Mouse (Mus musculus): ENCODE data around the gene Abcf1. TPM values are rescaled to one million over a fixed set of nuclear protein-coding genes. Genes with fewer than 3 reads are reported as not detected.

Gene Abcf1
- 63.5 TPM for polyA plus RNA-seq (2014; fragmentation: Illumina TruSeq; extraction: RNeasy Lipid Tissue Mini Kit (QIAGEN cat#74804))

DNA sequence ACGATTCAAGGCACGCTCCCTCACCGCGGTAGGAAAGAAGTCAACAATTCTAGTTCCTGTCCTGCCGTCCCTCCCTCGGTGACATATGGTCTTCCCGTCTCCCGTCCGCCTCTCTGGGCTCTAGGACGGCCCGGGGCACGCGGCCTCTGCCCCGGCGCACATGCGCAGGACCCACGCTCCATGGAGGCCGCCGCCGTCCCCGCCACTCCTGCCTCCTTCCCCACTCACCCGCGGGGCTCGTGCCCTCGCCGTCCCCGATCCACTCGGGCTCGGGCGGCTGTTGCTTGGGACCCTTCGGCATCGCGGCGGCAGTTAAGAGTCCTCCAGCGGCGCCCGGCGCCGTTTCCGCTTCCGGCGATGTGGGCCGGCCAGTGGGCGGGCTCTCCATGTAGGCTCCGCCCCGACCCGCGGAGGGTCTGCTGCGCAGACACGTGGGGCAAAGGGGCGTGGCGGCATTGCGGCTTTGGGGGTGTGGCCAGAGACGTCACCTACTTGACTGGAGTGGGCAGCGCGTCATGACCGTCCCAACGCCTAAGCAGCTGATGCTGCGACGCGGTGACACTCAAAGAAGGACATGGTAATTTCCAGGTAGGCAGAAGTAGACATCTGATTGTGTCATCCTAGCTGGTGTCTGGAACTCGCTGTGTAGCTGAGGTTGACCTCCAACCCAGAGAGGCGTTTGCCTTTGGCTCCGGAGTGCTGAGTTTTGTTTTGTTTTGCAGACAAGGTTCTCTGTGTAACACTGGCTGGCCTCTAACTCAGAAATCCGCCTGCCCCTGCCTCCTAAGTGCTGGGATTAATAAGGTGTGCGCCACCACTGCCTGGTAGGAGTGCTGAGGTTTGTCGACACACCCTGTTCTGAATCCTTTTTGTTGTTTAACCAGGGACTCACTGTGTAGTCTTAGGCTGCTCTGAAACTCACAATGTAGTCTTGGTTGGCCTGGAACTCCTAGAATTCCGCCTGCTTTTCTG is at the start of gene Abcf1:
Abcf1 (minus strand) TSS at position 344 of the 972 bp plus-strand sequence.

DNA sequence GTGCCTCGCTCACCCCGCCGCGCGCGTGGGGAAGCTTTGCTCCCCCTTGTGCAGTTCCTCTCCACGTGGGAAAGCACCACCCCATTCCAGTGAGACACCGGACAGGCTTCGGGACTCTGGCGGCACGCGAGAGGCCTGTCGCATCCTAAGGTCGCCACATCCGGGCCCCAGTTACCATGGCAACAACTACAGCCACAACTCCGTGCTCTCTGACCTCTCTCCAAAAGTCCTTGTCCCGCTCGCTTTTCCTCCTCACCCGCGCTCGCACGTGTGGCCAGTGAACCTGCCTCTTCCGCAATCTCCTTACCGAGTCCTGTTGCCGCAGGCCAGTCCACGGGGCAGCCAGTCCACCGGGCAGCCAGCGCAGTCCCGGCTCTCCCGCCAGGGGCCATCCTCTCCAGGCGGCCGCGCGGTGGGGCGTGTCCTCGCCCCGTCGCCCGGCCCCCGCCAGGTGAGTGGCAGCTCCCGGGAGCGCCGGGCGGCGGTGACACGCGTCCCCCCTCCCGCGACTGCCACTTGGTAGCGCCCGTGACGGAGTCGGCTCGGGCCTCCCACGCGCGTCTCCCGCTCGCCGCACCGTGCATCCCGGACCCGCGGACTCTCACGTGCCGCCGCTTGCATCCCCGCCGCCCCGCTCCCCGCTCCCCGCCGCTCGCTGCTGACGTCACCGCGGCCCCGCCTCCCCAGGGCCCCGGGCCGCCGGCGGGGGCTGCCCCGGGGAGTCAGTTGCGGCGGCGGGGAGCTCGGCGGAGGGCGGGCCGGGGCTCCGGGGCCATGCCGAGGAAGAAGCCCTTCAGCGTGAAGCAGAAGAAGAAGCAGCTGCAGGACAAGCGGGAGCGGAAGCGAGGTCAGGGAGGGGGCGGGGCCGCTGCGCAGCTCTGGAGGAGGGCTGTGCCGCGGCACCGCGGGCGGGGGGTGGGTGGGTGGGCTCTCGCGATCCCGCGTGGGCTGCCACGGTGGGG is 10.1 kb upstream of the Abcf1 start, which contains the start of the genes Gnl1 and Prr3:
Gnl1 (plus strand) TSS at position 451 of the 962 bp plus-strand sequence.
Prr3 (minus strand) TSS at position 836 of the 962 bp plus-strand sequence.

DNA sequence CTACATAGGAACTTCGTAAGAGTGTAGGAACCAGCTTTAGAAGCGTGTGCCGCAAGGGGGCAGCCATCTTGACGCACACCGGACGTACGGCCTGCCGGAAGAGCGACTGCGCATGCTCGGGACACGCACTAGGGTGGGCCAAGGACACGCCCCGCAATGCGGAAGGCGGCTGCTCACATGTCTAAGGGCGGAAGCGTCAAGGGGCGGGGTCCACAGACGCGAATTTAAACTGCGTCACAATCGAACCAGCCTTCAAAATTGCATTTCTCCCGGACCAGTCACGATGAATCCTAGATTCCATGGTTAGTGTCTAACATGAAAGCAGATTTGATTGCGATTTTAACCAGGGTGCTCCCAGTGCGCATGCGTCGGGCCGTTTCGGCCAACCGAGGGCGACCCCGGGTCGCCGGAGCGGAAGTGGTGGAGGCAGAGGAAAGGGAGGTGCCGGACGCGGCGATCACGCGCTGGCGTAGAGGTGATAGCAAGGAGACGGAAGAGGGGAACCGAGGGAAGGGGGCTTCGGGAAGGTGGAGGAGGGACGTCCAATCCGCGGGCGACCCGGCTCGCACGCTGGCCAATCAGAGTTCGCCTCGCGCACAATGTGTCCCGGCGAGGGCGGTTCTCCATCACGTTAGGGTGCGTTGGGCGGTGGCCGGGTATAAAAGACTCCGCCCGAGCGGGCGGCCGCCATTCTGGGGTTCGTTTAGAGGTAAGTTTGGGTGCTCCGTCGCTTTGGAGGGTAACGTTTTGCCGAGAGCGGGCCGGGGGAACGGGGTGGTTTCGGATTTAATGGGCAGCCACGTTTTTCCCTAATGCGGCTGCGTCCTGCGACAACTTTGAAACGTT is 53.0 kb downstream of the Abcf1 start, which contains the start of the genes Mrps18b and Ppp1r10:
Mrps18b (minus strand) TSS at position 93 of the 846 bp plus-strand sequence.
Ppp1r10 (plus strand) TSS at position 138 of the 846 bp plus-strand sequence.

DNA sequence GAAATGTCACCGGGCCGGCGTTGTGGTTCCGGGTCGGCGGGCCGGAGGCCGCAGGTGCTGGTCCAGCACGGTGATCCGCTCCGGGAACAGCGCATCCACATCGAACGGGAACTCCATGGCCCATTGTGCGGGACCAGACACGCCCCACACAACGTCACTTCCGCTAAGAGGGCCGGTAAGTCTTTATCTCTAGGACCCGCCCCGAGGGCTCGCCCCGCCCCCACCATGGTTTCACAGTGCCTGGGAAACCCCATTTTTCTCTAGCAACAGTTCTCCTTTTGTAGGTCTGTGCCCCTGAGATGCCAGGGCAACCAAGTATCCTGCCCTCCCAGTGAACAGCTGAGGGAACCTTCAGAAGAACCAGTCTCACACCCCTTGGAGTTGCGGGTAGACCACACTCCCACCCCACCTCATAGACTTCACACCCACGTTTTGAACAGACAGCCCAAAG is 59.6 kb downstream of the Abcf1 start, which contains the start of gene Atat1:
Atat1 (minus strand) TSS at position 157 of the 451 bp plus-strand sequence.

Other genes with a start within 250 kb of the Abcf1 start
- gene Ier3, start 148.1 kb downstream of the Abcf1 start, polyA plus RNA-seq (2014; fragmentation: Illumina TruSeq; extraction: RNeasy Lipid Tissue Mini Kit (QIAGEN cat#74804)), result 7.2 TPM
- 6.8 TPM for gene Flot1, start 146.5 kb downstream of the Abcf1 start, polyA plus RNA-seq (2014; fragmentation: Illumina TruSeq; extraction: RNeasy Lipid Tissue Mini Kit (QIAGEN cat#74804))
- 165 TPM for gene Tubb5, start 131.5 kb downstream of the Abcf1 start, polyA plus RNA-seq (2014; fragmentation: Illumina TruSeq; extraction: RNeasy Lipid Tissue Mini Kit (QIAGEN cat#74804))
- gene Mdc1, start 128.2 kb downstream of the Abcf1 start, polyA plus RNA-seq (2014; fragmentation: Illumina TruSeq; extraction: RNeasy Lipid Tissue Mini Kit (QIAGEN cat#74804)), result 27.0 TPM
- 4.5 TPM for gene Nrm, start 108.4 kb downstream of the Abcf1 start, polyA plus RNA-seq (2014; fragmentation: Illumina TruSeq; extraction: RNeasy Lipid Tissue Mini Kit (QIAGEN cat#74804))
- gene Ppp1r18, start 104.2 kb downstream of the Abcf1 start, polyA plus RNA-seq (2014; fragmentation: Illumina TruSeq; extraction: RNeasy Lipid Tissue Mini Kit (QIAGEN cat#74804)), result 2.1 TPM
- gene Dhx16, start 89.9 kb downstream of the Abcf1 start, polyA plus RNA-seq (2014; fragmentation: Illumina TruSeq; extraction: RNeasy Lipid Tissue Mini Kit (QIAGEN cat#74804)), result 17.6 TPM
- 11.3 TPM for gene 2310061I04Rik, start 72.3 kb downstream of the Abcf1 start, polyA plus RNA-seq (2014; fragmentation: Illumina TruSeq; extraction: RNeasy Lipid Tissue Mini Kit (QIAGEN cat#74804))
- 8.8 TPM for gene Atat1, start 59.7 kb downstream of the Abcf1 start, polyA plus RNA-seq (2014; fragmentation: Illumina TruSeq; extraction: RNeasy Lipid Tissue Mini Kit (QIAGEN cat#74804))
- 14.5 TPM for gene Mrps18b, start 53.4 kb downstream of the Abcf1 start, polyA plus RNA-seq (2014; fragmentation: Illumina TruSeq; extraction: RNeasy Lipid Tissue Mini Kit (QIAGEN cat#74804))
- 47.7 TPM for gene Ppp1r10, start 53.3 kb downstream of the Abcf1 start, polyA plus RNA-seq (2014; fragmentation: Illumina TruSeq; extraction: RNeasy Lipid Tissue Mini Kit (QIAGEN cat#74804))
- gene Gnl1, start 10.1 kb upstream of the Abcf1 start, polyA plus RNA-seq (2014; fragmentation: Illumina TruSeq; extraction: RNeasy Lipid Tissue Mini Kit (QIAGEN cat#74804)), result 1.6 TPM
- 4.4 TPM for gene Prr3, start 10.5 kb upstream of the Abcf1 start, polyA plus RNA-seq (2014; fragmentation: Illumina TruSeq; extraction: RNeasy Lipid Tissue Mini Kit (QIAGEN cat#74804))
- 2.5 TPM for gene H2-T24, start 50.8 kb upstream of the Abcf1 start, polyA plus RNA-seq (2014; fragmentation: Illumina TruSeq; extraction: RNeasy Lipid Tissue Mini Kit (QIAGEN cat#74804))
- 2.5 TPM for gene H2-T23, start 63.1 kb upstream of the Abcf1 start, polyA plus RNA-seq (2014; fragmentation: Illumina TruSeq; extraction: RNeasy Lipid Tissue Mini Kit (QIAGEN cat#74804))
- 8.8 TPM for gene H2-T22, start 73.0 kb upstream of the Abcf1 start, polyA plus RNA-seq (2014; fragmentation: Illumina TruSeq; extraction: RNeasy Lipid Tissue Mini Kit (QIAGEN cat#74804))
- gene Gm6034, start 73.2 kb upstream of the Abcf1 start, polyA plus RNA-seq (2014; fragmentation: Illumina TruSeq; extraction: RNeasy Lipid Tissue Mini Kit (QIAGEN cat#74804)), result not detected
- gene Gm11127, start 88.6 kb upstream of the Abcf1 start, polyA plus RNA-seq (2014; fragmentation: Illumina TruSeq; extraction: RNeasy Lipid Tissue Mini Kit (QIAGEN cat#74804)), result not detected
- not detected for gene Gm19684, start 151.9 kb upstream of the Abcf1 start, polyA plus RNA-seq (2014; fragmentation: Illumina TruSeq; extraction: RNeasy Lipid Tissue Mini Kit (QIAGEN cat#74804))
- gene Gm7030, start 159.7 kb upstream of the Abcf1 start, polyA plus RNA-seq (2014; fragmentation: Illumina TruSeq; extraction: RNeasy Lipid Tissue Mini Kit (QIAGEN cat#74804)), result not detected
- not detected for gene Gm8909, start 198.8 kb upstream of the Abcf1 start, polyA plus RNA-seq (2014; fragmentation: Illumina TruSeq; extraction: RNeasy Lipid Tissue Mini Kit (QIAGEN cat#74804))
- gene H2-T3, start 220.5 kb upstream of the Abcf1 start, polyA plus RNA-seq (2014; fragmentation: Illumina TruSeq; extraction: RNeasy Lipid Tissue Mini Kit (QIAGEN cat#74804)), result not detected

Measured in ovary, adult 10 weeks (tissue).